Mouse (Mus musculus): ENCODE results near the gene Smbd1.

Smbd1 gene

GRCm38 (mm10) chr16:32810321-32810720 is at the start of gene Smbd1:
Gene Smbd1, minus strand, starts transcription at chr16:32810477.
- DNase-seq (ENCODE audit: low spot score in 2 of 2), result no peak

- DNase-seq (ENCODE audit: low spot score in 2 of 2), result no peak
These were observed 48.7 kb upstream of the Smbd1 start for GRCm38 (mm10) chr16:32858771-32859636.

GRCm38 (mm10) chr16:32858356-32858755 is 48.1 kb upstream of the Smbd1 start:
- DNase-seq (ENCODE audit: low spot score in 2 of 2), result no peak

GRCm38 (mm10) chr16:32856751-32857150 is 46.5 kb upstream of the Smbd1 start:
- no peak for DNase-seq (ENCODE audit: low spot score in 2 of 2)

- no peak for DNase-seq (ENCODE audit: low spot score in 2 of 2)
These were observed 43.8 kb upstream of the Smbd1 start for GRCm38 (mm10) chr16:32854050-32854571.

- DNase-seq (ENCODE audit: low spot score in 2 of 2), result no peak
These were observed 43.3 kb upstream of the Smbd1 start for GRCm38 (mm10) chr16:32853492-32854049.

- no peak for DNase-seq (ENCODE audit: low spot score in 2 of 2)
These were observed 39.0 kb upstream of the Smbd1 start for GRCm38 (mm10) chr16:32849042-32849830.

- DNase-seq (ENCODE audit: low spot score in 2 of 2), result no peak
These were observed 36.8 kb upstream of the Smbd1 start for GRCm38 (mm10) chr16:32847103-32847502.

GRCm38 (mm10) chr16:32831501-32831900 is 21.2 kb upstream of the Smbd1 start:
- no peak for DNase-seq (ENCODE audit: low spot score in 2 of 2)

- no peak for DNase-seq (ENCODE audit: low spot score in 2 of 2)
These were observed 18.8 kb upstream of the Smbd1 start for GRCm38 (mm10) chr16:32829104-32829503.

GRCm38 (mm10) chr16:32826521-32826920 is 16.2 kb upstream of the Smbd1 start:
- no peak for DNase-seq (ENCODE audit: low spot score in 2 of 2)

- DNase-seq (ENCODE audit: low spot score in 2 of 2), result no peak
These were observed 15.1 kb upstream of the Smbd1 start for GRCm38 (mm10) chr16:32825380-32825779.

- DNase-seq (ENCODE audit: low spot score in 2 of 2), result no peak
These were observed 13.8 kb upstream of the Smbd1 start for GRCm38 (mm10) chr16:32824061-32824460.

- no peak for DNase-seq (ENCODE audit: low spot score in 2 of 2)
These were observed 13.2 kb upstream of the Smbd1 start for GRCm38 (mm10) chr16:32823487-32823886.

GRCm38 (mm10) chr16:32822881-32823280 is 12.6 kb upstream of the Smbd1 start:
- no peak for DNase-seq (ENCODE audit: low spot score in 2 of 2)

- no peak for DNase-seq (ENCODE audit: low spot score in 2 of 2)
These were observed 12.2 kb upstream of the Smbd1 start for GRCm38 (mm10) chr16:32822450-32822827.

GRCm38 (mm10) chr16:32821772-32822449 is 11.6 kb upstream of the Smbd1 start:
- DNase-seq (ENCODE audit: low spot score in 2 of 2), result no peak

GRCm38 (mm10) chr16:32818441-32818840 is 8.2 kb upstream of the Smbd1 start:
- DNase-seq (ENCODE audit: low spot score in 2 of 2), result no peak

GRCm38 (mm10) chr16:32818036-32818435 is 7.8 kb upstream of the Smbd1 start:
- no peak for DNase-seq (ENCODE audit: low spot score in 2 of 2)

- DNase-seq (ENCODE audit: low spot score in 2 of 2), result no peak
These were observed 4.9 kb upstream of the Smbd1 start for GRCm38 (mm10) chr16:32815160-32815605.

- DNase-seq (ENCODE audit: low spot score in 2 of 2), result no peak
These were observed 4.3 kb upstream of the Smbd1 start for GRCm38 (mm10) chr16:32814539-32814938.

- DNase-seq (ENCODE audit: low spot score in 2 of 2), result no peak
These were observed 3.5 kb upstream of the Smbd1 start for GRCm38 (mm10) chr16:32813771-32814170.

All from spleen, postnatal 14 days (tissue).